Mouse (Mus musculus) C2C12 (cell line): ENCODE measurements around the gene Pank2. TPM values are rescaled to one million over a fixed set of nuclear protein-coding genes. Genes with fewer than 3 reads are reported as not detected.
"Not testable (repeated sequence)": the region's sequence is repeated elsewhere in the genome, so short reads cannot be mapped to it uniquely, and the experiment has no call there.

Source experiments
- H3K27me3 ChIP-seq: one replicate; pipeline ENCODE4 v1.6.1; 2011; ENCODE audit not compliant: control insufficient read depth, insufficient read depth, insufficient read length
- H3K36me3 ChIP-seq: one replicate; pipeline ENCODE4 v1.6.1; 2011; ENCODE audit not compliant: control insufficient read depth, insufficient read depth
- H3K4me3 ChIP-seq: one replicate; pipeline ENCODE4 v1.5.1; 2011; ENCODE audit warnings: mild to moderate bottlenecking, control low read depth; ENCODE audit not compliant: poor library complexity, insufficient read depth, severe bottlenecking
- H3K79me2 ChIP-seq: one replicate; pipeline ENCODE4 v1.6.1; 2011; ENCODE audit not compliant: control insufficient read depth, insufficient read depth
- H3K79me3 ChIP-seq: one replicate; pipeline ENCODE4 v1.6.1; 2011; ENCODE audit warnings: low read depth, control low read depth
- H3ac ChIP-seq: one replicate; pipeline ENCODE3; 2011; ENCODE audit warnings: low read depth; ENCODE audit not compliant: control insufficient read depth, insufficient read length
- CEBPB ChIP-seq: IDR thresholded peaks from one replicate; pipeline ENCODE4 v1.6.1; 2011; ENCODE audit warnings: low read depth, mild to moderate bottlenecking, control low read depth, moderate library complexity
- CTCF ChIP-seq: IDR thresholded peaks from one replicate; pipeline ENCODE4 v1.5.1; 2011; ENCODE audit not compliant: control insufficient read depth, insufficient read depth, insufficient read length
- FOSL1 ChIP-seq: IDR thresholded peaks from one replicate; pipeline ENCODE4 v1.8.0; 2011; ENCODE audit warnings: mild to moderate bottlenecking, low read length; ENCODE audit not compliant: poor library complexity, insufficient read depth, severe bottlenecking
- MAX ChIP-seq: IDR thresholded peaks from one replicate; pipeline ENCODE4 v1.6.1; 2011; ENCODE audit warnings: mild to moderate bottlenecking, control low read depth
- MYOD1 ChIP-seq: IDR thresholded peaks from one replicate; pipeline ENCODE4 v1.6.1; 2011; ENCODE audit warnings: low read depth; ENCODE audit not compliant: control insufficient read depth, insufficient read length
- MYOG ChIP-seq: IDR thresholded peaks from one replicate; pipeline ENCODE4 v1.6.1; 2011; ENCODE audit not compliant: control insufficient read depth, insufficient read length; ENCODE audit errors: extremely low read depth
- USF1 ChIP-seq: IDR thresholded peaks from one replicate; pipeline ENCODE4 v1.6.1; 2011; ENCODE audit warnings: low read depth, mild to moderate bottlenecking, control low read depth, moderate library complexity
- polyA plus RNA-seq: library from polyadenylated mRNA; unstranded; fragments of >200 nt; fragmentation: generic; extraction: Trizol; gene quantifications from one replicate; pipeline ENCODE4 v1.2.1, GENCODE M21; 2012; ENCODE audit warnings: missing spikeins

Pank2 gene
- polyA plus RNA-seq, 1 experiment: 27.0 TPM

DNA sequence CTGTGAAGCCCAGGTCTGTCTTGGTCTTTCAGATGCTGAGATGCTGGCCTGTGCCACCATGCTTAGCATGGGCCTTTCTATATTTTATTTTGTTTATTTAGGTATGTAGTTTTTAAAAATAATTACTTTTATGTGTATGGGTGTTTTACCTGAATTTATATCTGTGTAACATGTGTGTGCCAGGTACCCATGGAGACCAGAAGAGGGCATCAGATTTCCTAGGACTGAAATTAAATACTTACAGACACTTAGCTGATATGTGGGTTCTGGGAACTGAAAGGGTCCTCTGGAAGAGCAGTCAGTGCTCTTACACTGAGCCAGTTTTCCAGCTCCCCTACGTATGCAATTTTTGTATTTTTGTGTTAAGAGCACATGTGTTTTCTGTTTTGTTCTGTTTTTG, 24.0 kb downstream of the Pank2 start:
- no peaks in the 10 kb centered on the region for H3K27me3 ChIP-seq
- TF ChIP-seq CTCF (no peak), USF1 (no peak), FOSL1 (no peak), MYOG (no peak), CEBPB (no peak), MYOD1 (no peak), MAX (no peak)
- H3K79me2 ChIP-seq: peaks cover 4% of the 10 kb centered on the region
- H3K36me3 ChIP-seq: peaks cover 82% of the 10 kb centered on the region
- H3K79me3 ChIP-seq: no peaks in the 10 kb centered on the region
- H3ac ChIP-seq: no peak overlapping the region
- no peak overlapping the region for H3K4me3 ChIP-seq

GRCm38 (mm10) chr2:131290669-131291068, 28.4 kb downstream of the Pank2 start:
- Histone ChIP-seq H3K36me3 (peaks cover 92% of the 10 kb centered on the region), H3K27me3 (no peaks in the 10 kb centered on the region), H3K79me2 (no peaks in the 10 kb centered on the region), H3K4me3 (no peak overlapping the region), H3K79me3 (no peaks in the 10 kb centered on the region), H3ac (no peak overlapping the region)
- TF ChIP-seq CEBPB (no peak), MYOD1 (peak; percentile 15)

DNA sequence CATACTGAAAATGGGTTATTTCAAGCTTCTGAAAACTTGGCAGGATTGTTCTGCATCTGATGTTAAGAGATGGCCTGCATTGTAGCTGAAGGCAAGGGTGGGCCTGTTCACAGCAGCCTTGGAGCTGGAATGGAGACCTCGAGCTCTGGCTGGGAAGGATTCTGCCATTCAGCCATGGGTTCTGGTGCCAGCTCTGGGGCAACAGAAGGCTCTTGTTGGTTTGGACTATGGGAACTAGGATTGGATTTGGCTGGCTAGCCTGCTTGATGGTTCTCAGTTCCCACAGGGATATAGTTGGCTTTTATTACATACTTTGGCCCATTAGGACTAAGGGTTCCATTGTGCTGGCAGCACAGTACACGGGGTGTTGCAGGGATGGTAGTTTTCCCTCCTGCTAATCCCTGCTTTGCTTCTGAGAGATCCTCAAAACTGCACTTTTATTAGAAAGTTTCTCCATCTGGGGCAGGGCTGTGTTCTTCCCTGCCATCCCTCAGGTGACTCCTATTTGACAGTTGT, 34.5 kb downstream of the Pank2 start:
- H3ac ChIP-seq: no peak overlapping the region
- TF ChIP-seq FOSL1: no peak
- no peak for TF ChIP-seq MAX
- TF ChIP-seq CEBPB: no peak
- no peak for TF ChIP-seq MYOG
- no peak for TF ChIP-seq USF1
- TF ChIP-seq MYOD1: no peak
- no peak for TF ChIP-seq CTCF
- H3K27me3 ChIP-seq: no peaks in the 10 kb centered on the region
- no peak overlapping the region for H3K4me3 ChIP-seq
- peaks cover 75% of the 10 kb centered on the region for H3K36me3 ChIP-seq
- no peaks in the 10 kb centered on the region for H3K79me2 ChIP-seq
- no peaks in the 10 kb centered on the region for H3K79me3 ChIP-seq

GRCm38 (mm10) chr2:131298674-131299073, 36.4 kb downstream of the Pank2 start:
- not testable (repeated sequence) for H3K79me3 ChIP-seq, H3K27me3 ChIP-seq, H3K4me3 ChIP-seq, H3K79me2 ChIP-seq, H3ac ChIP-seq
- H3K36me3 ChIP-seq: peaks cover 73% of the 10 kb centered on the region

GRCm38 (mm10) chr2:131300485-131300884, 38.2 kb downstream of the Pank2 start:
- Histone ChIP-seq H3K36me3 (peaks cover 64% of the 10 kb centered on the region), H3ac (no peak overlapping the region), H3K79me2 (no peaks in the 10 kb centered on the region), H3K27me3 (no peaks in the 10 kb centered on the region), H3K4me3 (no peak overlapping the region), H3K79me3 (no peaks in the 10 kb centered on the region)
- no peak for TF ChIP-seq MYOD1
- TF ChIP-seq USF1: no peak
- no peak for TF ChIP-seq MAX

DNA sequence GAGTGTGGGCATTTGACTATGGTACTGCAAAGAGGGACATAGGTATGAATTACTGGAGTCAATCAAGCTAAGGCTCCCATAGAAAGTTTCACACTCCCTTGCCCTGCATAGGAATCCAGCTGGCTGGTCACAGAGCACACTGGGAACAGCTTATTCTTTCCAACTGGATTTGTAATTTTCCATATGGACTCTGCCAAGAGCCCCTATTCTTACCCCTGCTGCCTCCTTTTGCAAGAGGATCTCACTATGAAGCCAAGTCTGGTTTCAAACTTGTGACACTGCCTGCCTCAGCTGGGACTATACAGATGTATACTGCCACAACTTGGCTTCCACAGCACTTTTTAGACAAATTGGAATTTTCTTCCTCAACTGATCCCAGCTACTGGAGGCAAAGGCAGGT, 39.3 kb downstream of the Pank2 start:
- Histone ChIP-seq H3K36me3 (peaks cover 64% of the 10 kb centered on the region), H3K79me2 (no peaks in the 10 kb centered on the region), H3K27me3 (no peaks in the 10 kb centered on the region), H3K79me3 (no peaks in the 10 kb centered on the region), H3ac (no peak overlapping the region), H3K4me3 (no peak overlapping the region)
- TF ChIP-seq CTCF: no peak
- no peak for TF ChIP-seq MYOD1
- TF ChIP-seq CEBPB: no peak
- no peak for TF ChIP-seq MAX
- no peak for TF ChIP-seq FOSL1
- no peak for TF ChIP-seq USF1
- no peak for TF ChIP-seq MYOG

DNA sequence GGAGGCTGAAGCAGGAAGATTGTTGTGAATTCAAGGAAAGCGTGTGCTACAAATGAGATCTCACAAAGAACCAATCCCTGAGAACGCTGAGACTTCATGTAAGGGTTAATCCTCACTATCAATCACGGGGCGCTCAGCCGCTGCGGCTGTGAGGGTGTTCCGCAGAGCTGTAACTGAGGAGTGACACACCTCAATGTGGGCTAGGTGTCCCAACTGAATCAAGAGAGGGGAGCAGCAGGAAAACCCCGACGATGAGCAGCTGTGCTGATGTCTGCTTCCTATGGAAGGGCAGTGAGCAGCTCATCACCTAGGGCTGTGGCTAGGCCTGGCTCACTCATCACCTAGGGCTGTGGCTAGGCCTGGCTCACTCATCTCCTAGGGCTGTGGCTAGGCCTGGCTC, 42.2 kb downstream of the Pank2 start:
- Histone ChIP-seq H3K79me3 (no peaks in the 10 kb centered on the region), H3K4me3 (no peak overlapping the region), H3ac (no peak overlapping the region), H3K79me2 (peaks cover 5% of the 10 kb centered on the region), H3K36me3 (peaks cover 46% of the 10 kb centered on the region), H3K27me3 (no peaks in the 10 kb centered on the region)
- no peak for TF ChIP-seq USF1
- TF ChIP-seq MAX: no peak
- TF ChIP-seq FOSL1: no peak
- no peak for TF ChIP-seq CTCF
- no peak for TF ChIP-seq CEBPB
- TF ChIP-seq MYOG: no peak

GRCm38 (mm10) chr2:131305226-131305625, 42.9 kb downstream of the Pank2 start:
- peaks cover 41% of the 10 kb centered on the region for H3K36me3 ChIP-seq
- not testable (repeated sequence) for H3K27me3 ChIP-seq, H3K79me2 ChIP-seq, H3ac ChIP-seq, H3K4me3 ChIP-seq, H3K79me3 ChIP-seq
